Mouse (Mus musculus) embryonic facial prominence, embryonic 10.5 days (tissue): ENCODE results near the gene Asxl2. TPM values are rescaled to one million over a fixed set of nuclear protein-coding genes. Genes with fewer than 3 reads are reported as not detected.

ENCODE experiments used
- polyA plus RNA-seq: library from polyadenylated mRNA; unstranded; fragments of >200 nt; fragmentation: Nextera tagmentation; extraction: Ambion mirVana; gene quantifications from 2 replicates; pipeline ENCODE4 v1.2.1, GENCODE M21; 2016

Asxl2 gene
- polyA plus RNA-seq, 1 experiment from 2014 or later: 17.9 TPM

Other genes with a start within 250 kb of the Asxl2 start
- gene Rab10, start 116.9 kb upstream of the Asxl2 start, polyA plus RNA-seq: 73.8 and 76.4 TPM in 2 replicates
- 18.4 and 20.5 TPM in 2 replicates for gene Kif3c, start 61.7 kb upstream of the Asxl2 start, polyA plus RNA-seq
- gene Dtnb, start 145.5 kb downstream of the Asxl2 start, polyA plus RNA-seq: 37.8 and 43.2 TPM in 2 replicates